Mouse (Mus musculus) adrenal gland, adult 18-20 months (tissue): ENCODE data around the gene Ptcd2. TPM values are rescaled to one million over a fixed set of nuclear protein-coding genes. Genes with fewer than 3 reads are reported as not detected.

Source experiments
- DNase-seq, 2 experiments: peaks; one replicate each; pipeline ENCODE4 v3.0.0; 2021 to 2022; ENCODE audit warnings: low spot score in 2 of 2
- total RNA-seq, 2 experiments: library from RNA; stranded (reverse); gene quantifications; 1 replicate in 1 of 2; 2 replicates in 1 of 2; pipeline ENCODE4 v1.2.3; 2021

Gene Ptcd2
- total RNA-seq, 2 experiments from 2014 or later: 30.1 to 31.5 TPM

GRCm38 (mm10) chr13:99307930-99308359, 36.6 kb downstream of the Ptcd2 start:
- DNase-seq: no peak

DNA sequence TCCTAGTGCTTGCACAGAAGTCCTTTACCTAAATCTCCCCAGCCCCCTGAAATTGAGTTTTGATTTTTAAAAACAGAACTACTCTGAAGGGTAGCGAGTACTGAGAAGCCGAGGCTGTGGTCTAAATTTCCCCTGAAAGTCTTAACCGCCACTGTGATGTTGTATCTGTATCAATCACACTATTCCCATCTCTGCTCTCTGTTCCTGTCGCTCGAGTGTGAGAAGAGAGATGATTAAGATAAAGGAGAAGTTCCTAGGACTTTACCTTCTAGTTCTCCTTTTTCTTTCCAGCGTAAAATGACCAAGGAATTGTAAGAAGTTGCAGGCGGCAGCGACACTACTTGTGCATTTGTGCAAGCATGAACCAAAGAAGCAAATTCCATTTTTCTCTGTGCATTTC, 38.3 kb downstream of the Ptcd2 start:
- no peak for DNase-seq

GRCm38 (mm10) chr13:99305186-99305585, 39.3 kb downstream of the Ptcd2 start:
- DNase-seq: no peak

DNA sequence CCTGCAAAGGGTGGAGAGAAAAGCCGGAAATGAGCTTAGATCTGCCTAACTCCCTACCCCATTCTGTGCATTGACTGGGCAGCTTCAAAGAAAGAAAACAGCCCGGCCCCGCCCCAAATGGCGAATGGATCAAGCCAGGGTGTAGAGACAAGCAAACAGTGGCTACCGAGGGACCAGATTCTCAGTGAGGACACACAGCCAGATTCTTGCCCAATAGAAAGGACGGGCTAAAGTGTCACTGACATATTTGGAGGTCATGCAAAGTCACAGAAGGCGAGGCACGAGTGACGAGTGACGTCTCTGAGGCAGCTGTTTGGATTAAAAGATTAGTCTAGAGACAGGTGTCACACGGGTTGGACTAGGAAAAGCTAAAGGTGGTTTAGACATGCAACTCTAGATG, 40.1 kb downstream of the Ptcd2 start:
- DNase-seq: no peak

- DNase-seq: no peak
Measured at GRCm38 (mm10) chr13:99303846-99304245, 40.7 kb downstream of the Ptcd2 start.

DNA sequence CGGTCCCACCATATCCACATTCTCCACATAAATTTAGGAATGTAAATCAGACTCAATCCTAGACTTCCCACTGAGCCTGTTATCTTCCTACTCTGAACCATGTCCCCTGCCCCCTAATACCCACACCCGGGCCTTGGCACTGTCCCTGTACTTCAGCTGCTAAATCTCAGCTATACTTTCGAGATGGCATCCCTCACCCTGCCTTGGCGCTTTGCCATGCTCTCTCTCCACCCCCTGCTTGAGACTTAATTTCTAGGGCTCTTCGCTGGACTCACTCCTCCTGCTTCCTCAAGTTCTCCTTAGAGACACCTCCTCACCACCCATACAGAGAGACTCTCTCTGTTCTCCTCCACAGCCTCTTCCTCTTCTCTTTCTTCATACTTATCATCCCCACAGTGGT, 44.6 kb downstream of the Ptcd2 start:
- no peak for DNase-seq

DNA sequence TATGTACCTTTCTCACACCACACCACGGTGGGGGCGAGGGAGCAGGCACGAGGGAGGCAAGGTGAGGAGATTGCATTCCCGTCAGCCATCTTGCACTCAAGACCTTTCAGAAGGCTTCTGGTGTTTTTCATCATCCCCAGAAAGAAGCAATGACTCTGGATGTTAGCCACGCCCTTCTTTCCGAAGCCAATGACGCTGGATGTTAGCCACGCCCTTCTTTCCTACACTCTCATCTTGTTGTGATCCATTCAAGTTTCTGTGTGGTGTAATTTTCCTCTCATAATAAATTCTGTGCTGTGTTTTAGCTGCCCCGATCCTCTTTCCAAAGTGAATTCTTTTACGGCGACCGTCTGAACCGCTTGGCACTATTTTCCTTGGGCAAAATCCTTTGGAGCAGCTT, 50.3 kb downstream of the Ptcd2 start:
- DNase-seq: no peak

DNA sequence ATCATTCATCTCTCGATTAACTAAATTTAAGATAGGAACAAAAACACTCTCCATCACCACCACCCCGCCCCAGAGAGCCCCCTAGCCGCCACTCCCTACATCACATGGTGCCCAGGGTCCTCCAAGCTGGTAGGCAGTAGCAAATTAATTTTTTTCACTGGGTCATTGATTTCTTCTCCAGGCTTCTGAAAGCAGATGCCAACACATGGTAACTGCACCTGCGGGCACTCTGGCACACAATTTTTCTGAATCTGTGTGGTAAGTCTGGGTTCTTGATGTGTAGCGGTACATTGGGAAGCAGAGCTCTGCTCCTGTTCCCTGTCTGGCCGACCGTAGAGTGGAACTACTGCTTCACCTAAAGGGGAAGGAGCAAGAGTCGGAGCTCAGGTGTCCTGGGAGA, 53.7 kb downstream of the Ptcd2 start:
- DNase-seq: no peak

DNA sequence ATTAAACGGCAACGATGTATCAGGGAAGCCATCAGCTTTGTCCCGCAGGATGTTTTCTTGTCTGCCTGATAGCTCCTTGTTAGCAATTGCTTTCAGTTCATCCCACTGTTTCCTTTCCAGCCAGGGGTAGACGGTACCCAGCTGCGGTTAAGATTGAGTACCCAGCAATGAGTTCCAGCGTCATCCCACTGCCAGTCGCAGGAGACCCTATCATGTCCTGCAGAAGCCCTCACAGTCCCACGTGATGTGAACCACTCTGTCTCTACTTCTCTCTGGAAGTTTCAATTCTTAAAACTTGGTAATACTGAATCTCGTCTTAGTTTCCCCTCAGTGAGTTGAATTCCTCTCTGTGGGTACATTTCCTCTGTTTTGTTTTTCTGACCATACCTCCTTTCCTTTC, 56.7 kb downstream of the Ptcd2 start:
- DNase-seq: no peak

GRCm38 (mm10) chr13:99287207-99287606, 57.3 kb downstream of the Ptcd2 start:
- DNase-seq: no peak

GRCm38 (mm10) chr13:99285241-99285640, 59.3 kb downstream of the Ptcd2 start:
- DNase-seq: no peak

- DNase-seq: no peak
Measured at GRCm38 (mm10) chr13:99284400-99285160, 59.9 kb downstream of the Ptcd2 start.

DNA sequence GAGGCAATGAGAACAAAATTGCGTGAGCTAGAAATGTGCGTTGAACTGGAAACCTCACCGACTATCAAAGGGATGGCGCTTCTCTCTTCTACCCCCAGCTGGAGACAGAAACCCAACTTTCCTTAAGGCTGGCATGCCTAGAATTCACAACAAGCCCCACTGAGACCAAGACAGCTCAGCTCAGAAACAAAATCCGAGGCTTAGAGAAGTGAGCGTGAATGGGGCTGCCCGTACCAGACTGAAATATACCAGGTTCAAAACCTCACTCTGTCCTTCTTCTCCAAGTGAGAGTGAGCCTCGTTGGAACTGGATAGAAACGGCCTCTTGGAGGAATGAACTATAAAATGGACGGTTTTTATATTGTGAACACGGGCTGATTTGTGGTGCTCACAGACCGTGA, 60.6 kb downstream of the Ptcd2 start:
- DNase-seq: no peak

- DNase-seq: no peak
Measured at GRCm38 (mm10) chr13:99282961-99283360, 61.5 kb downstream of the Ptcd2 start.

- DNase-seq: peak; percentile 43 to 57
Measured at GRCm38 (mm10) chr13:99279351-99279750, 65.2 kb downstream of the Ptcd2 start.

DNA sequence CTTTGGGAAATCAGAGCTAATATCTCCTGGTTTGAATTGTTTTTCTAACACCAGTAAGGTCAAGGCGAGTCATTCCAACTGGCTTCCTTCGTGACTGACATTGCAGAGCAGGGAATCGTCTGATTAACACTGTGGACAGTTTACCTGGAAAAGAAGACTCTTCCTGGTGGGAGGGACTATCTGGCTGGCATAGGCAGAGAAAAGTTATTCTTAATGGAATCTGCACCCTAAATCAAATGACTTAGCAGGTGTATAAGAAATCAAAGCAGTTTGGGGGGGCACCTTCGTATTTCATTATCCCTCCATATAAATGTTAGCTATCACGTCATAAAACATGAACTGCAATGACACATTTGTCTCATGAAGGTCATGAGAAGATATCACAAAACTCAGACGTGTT, 66.0 kb downstream of the Ptcd2 start:
- DNase-seq: no peak

DNA sequence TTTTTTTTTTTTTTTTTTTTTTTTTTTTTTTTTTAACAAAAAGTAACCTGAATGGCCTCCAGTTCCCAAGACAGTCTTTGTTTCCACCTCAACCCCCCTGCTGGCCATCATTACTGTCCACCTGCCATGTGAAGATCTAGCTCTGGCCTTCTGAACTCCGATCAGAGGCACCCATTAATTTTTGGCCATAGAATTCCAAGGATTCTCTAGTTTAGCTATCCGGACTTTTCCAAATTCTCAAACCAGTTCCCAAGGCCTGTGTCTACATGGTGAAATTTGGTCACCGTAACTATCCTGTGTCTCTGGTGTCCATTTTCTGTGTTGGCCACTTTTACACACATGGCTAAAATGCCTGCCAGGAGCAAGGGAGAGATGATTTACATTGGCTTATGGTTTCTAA, 67.0 kb downstream of the Ptcd2 start:
- no peak for DNase-seq

DNA sequence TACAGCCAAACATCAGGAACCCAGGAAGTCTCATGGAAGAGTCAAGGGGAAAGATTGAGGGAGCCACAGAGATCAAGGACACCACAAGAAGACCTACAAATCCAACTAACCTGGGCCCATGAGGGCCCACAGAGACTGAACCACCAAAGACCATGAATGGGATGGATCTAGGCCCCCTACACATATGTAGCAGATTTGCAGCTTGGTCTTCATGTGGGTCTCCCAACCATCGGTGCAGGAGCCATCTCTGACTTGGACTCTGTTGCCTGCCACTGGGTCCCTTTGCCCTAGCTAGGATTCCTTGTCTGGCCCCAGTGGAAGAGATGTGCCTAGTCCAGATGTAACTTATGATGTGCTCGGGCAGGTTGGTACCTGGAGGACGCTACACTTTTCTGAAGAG, 72.5 kb downstream of the Ptcd2 start:
- DNase-seq: no peak

Other genes starting within 250 kb of the Ptcd2 start
- 1 to 10 TPM; 5.2 to 5.7 TPM for gene Zfp366, start 159.9 kb downstream of the Ptcd2 start, total RNA-seq
- 10 to 100 TPM; 39.8 to 40.9 TPM for gene Mrps27, start 81 bp upstream of the Ptcd2 start, total RNA-seq
- 100 to 1,000 TPM in 1 of 2 experiments, 10 to 100 TPM in 1; 78.5 to 120 TPM for gene Map1b, start 171.8 kb upstream of the Ptcd2 start, total RNA-seq